Mouse (Mus musculus) heart, adult 10 weeks (tissue): ENCODE data around the gene S100z. TPM values are rescaled to one million over a fixed set of nuclear protein-coding genes. Genes with fewer than 3 reads are reported as not detected.

Experiments
- polyA plus RNA-seq: library from polyadenylated mRNA; stranded (reverse); fragments of 350-450 nt; fragmentation: Illumina TruSeq; extraction: RNeasy Lipid Tissue Mini Kit (QIAGEN cat#74804); gene quantifications from one replicate; pipeline ENCODE4 v1.2.3, GENCODE M21; 2014; ENCODE audit warnings: low read depth, low replicate concordance

The S100z gene
- polyA plus RNA-seq: not detected

GRCm38 (mm10) chr13:95478671-95479413 is at the start of gene S100z:
Gene S100z (minus strand): TSS chr13:95478721.

GRCm38 (mm10) chr13:95524674-95525491 is 46.4 kb upstream of the S100z start, which contains the start of gene F2rl1:
Gene F2rl1 (minus strand): TSS chr13:95525227.

GRCm38 (mm10) chr13:95444824-95445223 is 33.7 kb downstream of the S100z start, which contains the start of gene Crhbp:
Gene Crhbp (minus strand): TSS chr13:95444924.

Other genes starting within 250 kb of the S100z start
- 2.7 TPM for gene Pde8b, start 228.4 kb downstream of the S100z start, polyA plus RNA-seq
- gene Zbed3, start 155.1 kb downstream of the S100z start, polyA plus RNA-seq: 14.7 TPM
- 22.3 TPM for gene Aggf1, start 103.4 kb downstream of the S100z start, polyA plus RNA-seq
- not detected for gene Crhbp, start 33.8 kb downstream of the S100z start, polyA plus RNA-seq
- gene F2rl1, start 46.5 kb upstream of the S100z start, polyA plus RNA-seq: 0.73 TPM
- 29.2 TPM for gene F2r, start 139.8 kb upstream of the S100z start, polyA plus RNA-seq
- not detected for gene F2rl2, start 218.1 kb upstream of the S100z start, polyA plus RNA-seq